Mouse (Mus musculus): Measurements from ENCODE around the gene Mrps33. TPM values are rescaled to one million over a fixed set of nuclear protein-coding genes. Genes with fewer than 3 reads are reported as not detected.

Gene Mrps33
- polyA plus RNA-seq, 1 experiment from 2014 or later, result 253 TPM

Other genes starting within 250 kb of the Mrps33 start
- gene Adck2, start 237.1 kb downstream of the Mrps33 start, polyA plus RNA-seq (2014; fragmentation: Nextera tagmentation; extraction: Ambion mirVana), result 25.5 and 28.4 TPM in 2 replicates
- gene Gm42420, start 225.2 kb downstream of the Mrps33 start, polyA plus RNA-seq (2014; fragmentation: Nextera tagmentation; extraction: Ambion mirVana), result 0.51 and 1.1 TPM in 2 replicates
- gene Ndufb2, start 218.4 kb downstream of the Mrps33 start, polyA plus RNA-seq (2014; fragmentation: Nextera tagmentation; extraction: Ambion mirVana), result 234 and 271 TPM in 2 replicates
- 20.4 and 22.7 TPM in 2 replicates for gene Braf, start 85.5 kb downstream of the Mrps33 start, polyA plus RNA-seq (2014; fragmentation: Nextera tagmentation; extraction: Ambion mirVana)
- gene Tmem178b, start 62.3 kb upstream of the Mrps33 start, polyA plus RNA-seq (2014; fragmentation: Nextera tagmentation; extraction: Ambion mirVana), result 7.1 and 9.0 TPM in 2 replicates